Mouse (Mus musculus): ENCODE data around the gene Adra2b.

GRCm38 (mm10) chr2:127370561-127371483 is 7.8 kb downstream of the Adra2b start:
- TF ChIP-seq CTCF (IDR thresholded peaks at IDR 0.05 in 2 of 3, conservative IDR thresholded peaks at IDR 0.05 in 1 of 3; ENCODE audit: control insufficient read depth in 1 of 3, insufficient read depth in 1 of 3, low read depth in 2 of 3, low read length in 3 of 3, poor library complexity in 1 of 3, severe bottlenecking in 1 of 3) (no peak), HCFC1 (IDR thresholded peaks at IDR 0.05; ENCODE audit: low read depth, low read length) (no peak), EP300 (IDR thresholded peaks at IDR 0.05; ENCODE audit: low read depth in 1 of 2, low read length in 2 of 2) (no peak), MXI1 (IDR thresholded peaks at IDR 0.05; ENCODE audit: low read depth, low read length) (no peak), CHD2 (IDR thresholded peaks at IDR 0.05; ENCODE audit: low read length) (no peak), TCF12 (IDR thresholded peaks at IDR 0.05; ENCODE audit: low read depth, low read length) (no peak), ZMIZ1 (IDR thresholded peaks at IDR 0.05; ENCODE audit: low read depth, low read length) (no peak), POLR2A (IDR thresholded peaks at IDR 0.05; ENCODE audit: control insufficient read depth in 1 of 2, insufficient read depth in 1 of 2, low read depth in 1 of 2, low read length in 2 of 2, poor library complexity in 1 of 2) (no peak), ETS1 (IDR thresholded peaks at IDR 0.05; ENCODE audit: low read depth, low read length) (no peak), USF1 (IDR thresholded peaks at IDR 0.05; ENCODE audit: low read depth, low read length) (no peak), SIN3A (IDR thresholded peaks at IDR 0.05; ENCODE audit: low read length) (no peak), GATA1 (IDR thresholded peaks at IDR 0.05; ENCODE audit: low read depth, low read length) (no peak), MAFK (IDR thresholded peaks at IDR 0.05; ENCODE audit: borderline replicate concordance, low read depth, low read length) (no peak)
